In genomic region chr1:69370078-69370477, GRCm38 (mm10) we compare ENCODE assay signal across 14 mouse cellular contexts.
"Had no signal": no experiment of that assay in that cellular context is flagged by ENCODE, and none has a peak within 500 bp of the region (broad histone marks: within the 10 kb centered on the region; RNA-seq: fewer than 3 reads in every experiment).

No protein-coding gene starts in this region.

- DNase-seq: kidney, adult 8-10 months; kidney, postnatal 4 days; liver; lung, adult 2 months; lung, postnatal 36 days; right cerebral cortex, postnatal 14 days had no signal

- H3K4me1 ChIP-seq: intestine, embryonic 15.5 days; limb, embryonic 12.5 days; liver, embryonic 15.5 days; midbrain, embryonic 15.5 days; neural tube, embryonic 13.5 days; stomach, embryonic 15.5 days had no signal

- ATAC-seq: intestine, embryonic 15.5 days; lung, postnatal 0 days; midbrain, embryonic 15.5 days had no signal

- H3K27me3 ChIP-seq: intestine, embryonic 15.5 days; limb, embryonic 12.5 days; liver, embryonic 15.5 days; midbrain, embryonic 15.5 days; neural tube, embryonic 13.5 days; stomach, embryonic 15.5 days had no signal

- H3K9me3 ChIP-seq: intestine, embryonic 15.5 days; limb, embryonic 12.5 days; liver, embryonic 15.5 days; midbrain, embryonic 15.5 days; neural tube, embryonic 13.5 days; stomach, embryonic 15.5 days had no signal

- H3K36me3 ChIP-seq: intestine, embryonic 15.5 days; limb, embryonic 12.5 days; liver, embryonic 15.5 days; midbrain, embryonic 15.5 days; neural tube, embryonic 13.5 days; stomach, embryonic 15.5 days had no signal

- H3K4me3 ChIP-seq: intestine, embryonic 15.5 days; layer of hippocampus, adult 2 months; limb, embryonic 12.5 days; liver, embryonic 15.5 days; midbrain, embryonic 15.5 days; neural tube, embryonic 13.5 days; stomach, embryonic 15.5 days had no signal
